Mouse (Mus musculus) neural tube, embryonic 14.5 days (tissue): Measurements from ENCODE around the gene Slc19a1. TPM values are rescaled to one million over a fixed set of nuclear protein-coding genes. Genes with fewer than 3 reads are reported as not detected.

ENCODE experiments used
- ATAC-seq: fragments of 200-750 bp; cut with Nextera tagmentation; 2 replicates; pipeline ENCODE4 v1.8.0; 2017; ENCODE audit warnings: low read depth, mild to moderate bottlenecking, moderate TSS enrichment, moderate library complexity
- H3K27ac ChIP-seq: fragments of 300-500 bp; sonication (generic); 2 replicates; pipeline ENCODE4 v1.5.1; 2014; ENCODE audit warnings: low read depth, mild to moderate bottlenecking, control low read depth, low read length, moderate library complexity, mixed read lengths
- H3K27me3 ChIP-seq: fragments of 300-500 bp; sonication (generic); 2 replicates; pipeline ENCODE4 v1.6.1; 2014; ENCODE audit warnings: low read length; ENCODE audit not compliant: control insufficient read depth, insufficient read depth
- H3K36me3 ChIP-seq: fragments of 300-500 bp; sonication (generic); 2 replicates; pipeline ENCODE4 v1.6.1; 2014; ENCODE audit warnings: low read length, mixed read lengths; ENCODE audit not compliant: control insufficient read depth, insufficient read depth
- H3K4me1 ChIP-seq: fragments of 300-500 bp; sonication (generic); 2 replicates; pipeline ENCODE4 v1.6.1; 2014; ENCODE audit warnings: low read length; ENCODE audit not compliant: control insufficient read depth, insufficient read depth
- H3K4me2 ChIP-seq: fragments of 300-500 bp; sonication (generic); 2 replicates; pipeline ENCODE4 v1.6.1; 2014; ENCODE audit warnings: mild to moderate bottlenecking, low read depth, low read length, control low read depth
- H3K4me3 ChIP-seq: fragments of 300-500 bp; sonication (generic); 2 replicates; pipeline ENCODE4 v1.5.1; 2014; ENCODE audit warnings: low read depth, low read length, control low read depth, mixed read lengths
- H3K9ac ChIP-seq: fragments of 300-500 bp; sonication (generic); replicated peaks from 2 replicates; pipeline ENCODE4 v1.6.1; 2014; ENCODE audit warnings: low read depth, mild to moderate bottlenecking, control low read depth, low read length, mixed read lengths
- H3K9me3 ChIP-seq: fragments of 300-500 bp; sonication (generic); 2 replicates; pipeline ENCODE4 v1.6.1; 2016; ENCODE audit warnings: low read length; ENCODE audit not compliant: control insufficient read depth
- WGBS: fragments of 180-500 bp; shearing (Covaris S2); extraction: QIAGEN DNeasy Blood & Tissue Kit; methylation state at CpG from one replicate; pipeline ENCODE4 v1.1.7; 2014; 5-methylcytosine and 5-hydroxymethylcytosine counted together
- polyA plus RNA-seq: library from polyadenylated mRNA; unstranded; fragments of >200 nt; fragmentation: Nextera tagmentation; extraction: Ambion mirVana; gene quantifications from 2 replicates; pipeline ENCODE4 v1.2.1, GENCODE M21; 2014

The Slc19a1 gene
- polyA plus RNA-seq, 1 experiment from 2014 or later, result 35.6 TPM

DNA sequence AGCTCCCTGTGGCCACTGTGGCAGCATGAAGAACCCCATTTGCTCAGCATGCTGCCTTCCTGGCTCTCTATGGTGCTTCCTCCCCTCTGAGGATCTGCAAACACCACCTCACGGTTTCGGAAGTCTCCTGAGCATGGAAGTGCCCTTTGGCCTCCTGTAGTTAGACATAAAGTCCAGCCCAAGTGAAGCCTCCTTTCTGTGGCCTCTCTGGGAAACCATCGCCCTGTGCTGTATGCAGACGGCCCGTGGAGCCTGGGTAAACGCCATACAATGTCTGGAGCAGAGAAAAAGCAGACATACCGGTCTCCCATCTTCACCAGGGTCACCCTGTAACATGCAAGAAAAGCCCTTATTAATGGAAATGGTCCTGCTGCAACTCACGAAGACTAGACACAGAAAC, 46.9 kb downstream of the Slc19a1 start:
- H3K4me2 ChIP-seq, result no peak overlapping the region
- no peaks in the 10 kb centered on the region for H3K27me3 ChIP-seq
- no peaks in the 10 kb centered on the region for H3K4me1 ChIP-seq
- H3K9me3 ChIP-seq, result no peaks in the 10 kb centered on the region
- H3K4me3 ChIP-seq, result no peak overlapping the region
- no peak overlapping the region for H3K27ac ChIP-seq
- 88% methylated on average over 8 of the region's 8 CpGs for WGBS
- H3K36me3 ChIP-seq, result no peaks in the 10 kb centered on the region
- ATAC-seq, result no peak
- no peak overlapping the region for H3K9ac ChIP-seq

DNA sequence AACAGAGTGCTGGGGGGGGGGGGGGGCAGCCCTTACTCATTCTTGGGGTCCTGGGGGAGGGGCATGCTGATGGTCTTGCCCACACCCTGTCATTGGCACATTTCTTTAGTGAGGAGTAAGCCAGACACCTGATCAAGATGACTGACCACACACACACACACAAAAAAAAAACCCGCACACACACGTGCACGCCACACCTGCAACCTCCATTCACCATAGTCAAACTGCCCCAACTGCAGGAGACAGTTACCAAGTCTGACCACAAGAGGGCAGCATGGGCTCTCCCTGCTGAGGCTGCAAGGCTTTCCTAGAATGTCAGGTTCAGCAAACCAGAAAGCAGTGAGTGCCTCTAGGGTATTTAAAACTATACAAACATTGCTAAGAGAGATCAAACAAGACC, 50.4 kb downstream of the Slc19a1 start:
- ATAC-seq, result no peak
- no peak overlapping the region for H3K4me2 ChIP-seq
- no peaks in the 10 kb centered on the region for H3K9me3 ChIP-seq
- H3K4me3 ChIP-seq, result no peak overlapping the region
- no peaks in the 10 kb centered on the region for H3K4me1 ChIP-seq
- H3K9ac ChIP-seq, result no peak overlapping the region
- no peaks in the 10 kb centered on the region for H3K36me3 ChIP-seq
- WGBS, result 38% methylated on average over 3 of the region's 3 CpGs
- H3K27ac ChIP-seq, result no peak overlapping the region
- H3K27me3 ChIP-seq, result no peaks in the 10 kb centered on the region

- Histone ChIP-seq H3K4me1 (no peaks in the 10 kb centered on the region), H3K9me3 (no peaks in the 10 kb centered on the region), H3K9ac (no peak overlapping the region), H3K4me2 (no peak overlapping the region), H3K27me3 (no peaks in the 10 kb centered on the region), H3K4me3 (no peak overlapping the region), H3K27ac (no peak overlapping the region), H3K36me3 (no peaks in the 10 kb centered on the region)
- no peak for ATAC-seq
- 72% methylated on average over 5 of the region's 5 CpGs for WGBS
Observed at GRCm38 (mm10) chr10:77082921-77083320, 50.9 kb downstream of the Slc19a1 start.

DNA sequence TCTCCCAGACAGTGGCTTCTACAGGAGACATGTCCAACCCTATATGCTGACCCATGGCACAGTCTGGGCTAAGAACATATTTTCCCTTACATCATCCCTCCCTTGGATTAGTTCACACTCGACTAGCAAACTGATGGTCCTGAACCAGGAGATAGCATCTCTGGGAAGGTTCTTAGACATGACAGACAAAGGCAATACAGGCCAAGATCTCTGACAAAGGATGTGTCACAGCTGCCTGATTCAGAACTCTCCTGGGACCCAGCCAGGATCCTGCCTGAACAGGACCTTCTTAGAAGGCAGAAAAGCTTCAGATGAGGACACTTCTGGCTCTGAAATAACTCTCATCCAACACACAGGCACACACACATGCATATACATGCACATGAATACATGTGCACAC, 52.5 kb downstream of the Slc19a1 start:
- no peaks in the 10 kb centered on the region for H3K4me1 ChIP-seq
- H3K36me3 ChIP-seq, result no peaks in the 10 kb centered on the region
- H3K4me3 ChIP-seq, result no peak overlapping the region
- 58% methylated on average over 1 of the region's 1 CpGs for WGBS
- H3K27ac ChIP-seq, result no peak overlapping the region
- no peaks in the 10 kb centered on the region for H3K9me3 ChIP-seq
- H3K9ac ChIP-seq, result no peak overlapping the region
- no peak for ATAC-seq
- H3K27me3 ChIP-seq, result no peaks in the 10 kb centered on the region
- no peak overlapping the region for H3K4me2 ChIP-seq

DNA sequence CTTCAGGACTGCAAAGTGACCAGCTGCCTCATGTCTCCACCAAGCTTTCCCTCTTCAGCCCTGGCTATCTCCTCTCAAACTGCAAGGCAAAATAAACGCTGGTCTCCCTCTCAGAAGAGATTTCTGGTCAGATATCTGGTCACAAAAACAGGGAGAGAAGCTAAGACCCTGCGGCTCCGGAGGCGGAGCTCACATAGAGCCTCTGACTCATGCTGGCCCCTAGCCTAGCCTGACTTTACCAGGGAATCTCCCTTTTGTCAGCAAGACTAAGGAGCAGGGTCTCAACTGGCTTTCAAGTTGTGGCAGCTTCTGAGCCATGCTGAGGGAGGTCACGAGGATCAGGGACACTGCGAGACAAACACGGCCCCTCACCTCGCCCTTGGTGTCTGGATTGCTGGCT, 57.3 kb downstream of the Slc19a1 start:
- Histone ChIP-seq H3K4me3 (no peak overlapping the region), H3K4me2 (no peak overlapping the region), H3K9me3 (no peaks in the 10 kb centered on the region), H3K27ac (no peak overlapping the region), H3K9ac (no peak overlapping the region), H3K4me1 (no peaks in the 10 kb centered on the region), H3K36me3 (no peaks in the 10 kb centered on the region), H3K27me3 (no peaks in the 10 kb centered on the region)
- ATAC-seq, result no peak
- WGBS, result 72% methylated on average over 8 of the region's 8 CpGs

DNA sequence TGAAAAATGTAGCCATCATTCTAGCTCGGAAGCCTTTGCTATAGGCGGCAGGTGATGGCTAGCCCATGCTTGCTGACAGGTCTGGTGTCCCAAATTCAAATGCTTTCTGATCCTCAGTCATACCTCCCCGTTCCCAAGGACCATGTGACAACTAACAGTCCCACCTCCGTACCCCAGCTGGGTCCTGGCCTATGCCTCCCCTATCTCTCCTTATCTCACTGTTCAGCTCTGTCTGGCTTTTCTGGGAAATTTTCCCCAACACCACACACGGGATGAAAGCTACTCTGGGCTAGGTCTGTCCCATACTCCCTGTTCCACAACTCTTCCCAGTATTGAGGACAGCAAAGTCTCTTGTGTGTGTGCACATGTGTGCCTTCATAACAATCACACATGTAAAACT, 58.0 kb downstream of the Slc19a1 start:
- 89% methylated on average over 5 of the region's 5 CpGs for WGBS
- H3K27ac ChIP-seq, result no peak overlapping the region
- H3K4me3 ChIP-seq, result no peak overlapping the region
- no peaks in the 10 kb centered on the region for H3K4me1 ChIP-seq
- no peaks in the 10 kb centered on the region for H3K27me3 ChIP-seq
- no peak overlapping the region for H3K4me2 ChIP-seq
- no peaks in the 10 kb centered on the region for H3K36me3 ChIP-seq
- ATAC-seq, result no peak
- no peak overlapping the region for H3K9ac ChIP-seq
- H3K9me3 ChIP-seq, result no peaks in the 10 kb centered on the region

- no peak overlapping the region for H3K27ac ChIP-seq
- no peaks in the 10 kb centered on the region for H3K27me3 ChIP-seq
- H3K36me3 ChIP-seq, result no peaks in the 10 kb centered on the region
- H3K9ac ChIP-seq, result no peak overlapping the region
- no peak for ATAC-seq
- no peak overlapping the region for H3K4me3 ChIP-seq
- 87% methylated on average over 4 of the region's 4 CpGs for WGBS
- H3K4me1 ChIP-seq, result no peaks in the 10 kb centered on the region
- H3K9me3 ChIP-seq, result no peaks in the 10 kb centered on the region
- H3K4me2 ChIP-seq, result no peak overlapping the region
Observed at GRCm38 (mm10) chr10:77091538-77092097, 59.6 kb downstream of the Slc19a1 start.

DNA sequence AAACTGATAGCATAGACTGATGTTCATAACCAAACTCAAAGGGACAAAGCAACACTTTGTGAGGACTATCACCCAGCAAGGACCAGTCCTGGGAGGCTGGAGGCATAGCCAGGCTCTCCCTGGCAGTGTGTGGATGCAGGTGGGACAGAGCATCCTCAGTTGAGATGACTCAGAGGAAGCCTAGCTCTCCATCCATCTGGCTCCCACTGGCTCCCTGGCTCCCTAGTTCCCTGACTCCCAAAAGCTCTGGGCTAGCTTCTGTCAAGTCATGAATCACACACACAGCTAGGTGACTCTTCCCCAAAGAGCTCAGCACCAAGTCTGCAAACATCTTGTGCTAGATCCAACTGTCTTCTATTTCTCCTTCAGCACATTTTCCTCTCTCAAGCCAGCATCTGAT, 61.8 kb downstream of the Slc19a1 start:
- Histone ChIP-seq H3K9me3 (no peaks in the 10 kb centered on the region), H3K9ac (no peak overlapping the region), H3K36me3 (no peaks in the 10 kb centered on the region), H3K27ac (no peak overlapping the region), H3K4me3 (no peak overlapping the region), H3K27me3 (no peaks in the 10 kb centered on the region), H3K4me2 (no peak overlapping the region), H3K4me1 (no peaks in the 10 kb centered on the region)
- no peak for ATAC-seq

DNA sequence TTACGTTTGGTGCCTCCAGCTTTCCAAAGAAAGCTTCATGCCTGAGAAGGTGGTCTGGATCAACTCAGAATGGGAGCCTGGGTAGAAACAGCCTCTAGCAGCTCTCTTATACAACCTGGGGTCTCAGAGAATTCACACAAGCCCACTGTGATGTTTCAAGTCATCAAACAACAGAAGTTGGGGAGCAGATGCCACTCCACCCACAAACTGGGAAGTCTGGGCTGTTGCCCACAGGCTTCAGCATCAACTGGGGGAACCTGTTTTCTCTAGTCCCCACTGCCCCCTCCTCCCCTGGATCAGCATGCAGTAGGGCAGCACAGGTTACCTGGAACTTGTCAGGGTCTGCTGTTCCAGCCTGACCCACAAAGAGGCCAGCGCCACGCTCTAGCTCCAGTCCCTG, 63.6 kb downstream of the Slc19a1 start:
- H3K36me3 ChIP-seq, result no peaks in the 10 kb centered on the region
- no peak overlapping the region for H3K4me2 ChIP-seq
- no peaks in the 10 kb centered on the region for H3K4me1 ChIP-seq
- H3K27ac ChIP-seq, result no peak overlapping the region
- WGBS, result 94% methylated on average over 3 of the region's 3 CpGs
- no peak overlapping the region for H3K9ac ChIP-seq
- H3K27me3 ChIP-seq, result no peaks in the 10 kb centered on the region
- ATAC-seq, result no peak
- H3K9me3 ChIP-seq, result no peaks in the 10 kb centered on the region
- H3K4me3 ChIP-seq, result no peak overlapping the region
